Mouse (Mus musculus): ENCODE measurements around the gene Ddx43.

DNA sequence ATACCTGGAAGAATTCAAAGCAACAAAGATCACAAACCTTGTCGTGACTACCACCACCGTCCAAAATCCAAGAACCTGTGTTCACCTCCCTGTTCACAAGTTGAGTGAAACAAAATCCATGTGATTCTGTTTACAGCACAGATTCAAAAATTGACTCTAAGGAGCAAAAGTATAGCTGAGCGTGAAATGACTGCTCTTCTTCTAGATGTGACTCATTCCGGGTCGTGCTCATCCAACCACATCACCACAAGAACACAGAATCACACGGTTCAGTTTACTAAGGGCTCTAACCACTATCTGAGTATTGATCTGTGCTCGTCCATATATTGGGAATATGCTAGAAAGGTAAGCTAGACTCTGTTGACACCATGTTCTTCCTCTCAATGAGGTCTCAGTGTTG, 8.6 kb upstream of the Ddx43 start:
- no peak for TF ChIP-seq CTCF (IDR thresholded peaks at IDR 0.05; ENCODE audit: low read depth, low read length)
- TF ChIP-seq POLR2A (IDR thresholded peaks at IDR 0.05; ENCODE audit: extremely low read depth, insufficient read depth, low read length): no peak
